Mouse (Mus musculus) left cerebral cortex, postnatal 14 days (tissue): ENCODE measurements around the gene Atp2c1. TPM values are rescaled to one million over a fixed set of nuclear protein-coding genes. Genes with fewer than 3 reads are reported as not detected.

Experiments
- DNase-seq, 2 experiments: peaks; one replicate each; pipeline ENCODE4 v3.0.0; 2021 to 2022; ENCODE audit warnings: low spot score in 2 of 2, mixed read lengths in 1 of 2
- intact Hi-C: fragments of 180-260 bp; cut with DNase I; formaldehyde crosslinking; loops from one replicate; pipeline ENCODE4 v1.15.1; 2025
- long read RNA-seq, 2 experiments: library from polyadenylated mRNA; stranded (forward); transcript quantifications; one replicate each; pipeline ENCODE4 v2.0.0; 2021
- total RNA-seq, 2 experiments: library from RNA; stranded (reverse); gene quantifications; 2 replicates each; pipeline ENCODE4 v1.2.3; 2021

Gene Atp2c1
- total RNA-seq, result 100 to 1,000 TPM; 233 to 249 TPM
- long read RNA-seq, experiment 1, full-length matches to known transcripts, result 52 of 231 reads
- long read RNA-seq, experiment 1, partial matches to known transcripts, result 31 of 231 reads
- long read RNA-seq, experiment 1, other reads (novel, unspliced or antisense), result 148 of 231 reads
- long read RNA-seq, experiment 2, full-length matches to known transcripts, result 37 of 179 reads
- long read RNA-seq, experiment 2, partial matches to known transcripts, result 20 of 179 reads
- long read RNA-seq, experiment 2, other reads (novel, unspliced or antisense), result 122 of 179 reads

- DNase-seq, result no peak
- intact Hi-C loops, result no loop called here
Measured at GRCm38 (mm10) chr9:105527219-105527618, at the start of gene Atp2c1. Gene Atp2c1, minus strand, starts transcription at chr9:105527319.

- intact Hi-C loops, result no loop called here
- DNase-seq, result no peak
Measured at GRCm38 (mm10) chr9:105557452-105557851, 30.3 kb upstream of the Atp2c1 start.

GRCm38 (mm10) chr9:105556141-105556735, 29.1 kb upstream of the Atp2c1 start:
- DNase-seq, result no peak
- intact Hi-C loops, result no loop called here

GRCm38 (mm10) chr9:105554439-105554807, 27.3 kb upstream of the Atp2c1 start:
- DNase-seq, result no peak
- intact Hi-C loops, result no loop called here

- DNase-seq, result no peak
- intact Hi-C loops, result no loop called here
Measured at GRCm38 (mm10) chr9:105553629-105554438, 26.7 kb upstream of the Atp2c1 start.

- DNase-seq, result no peak
- intact Hi-C loops, result no loop called here
Measured at GRCm38 (mm10) chr9:105551407-105551806, 24.3 kb upstream of the Atp2c1 start.

GRCm38 (mm10) chr9:105549096-105549495, 22.0 kb upstream of the Atp2c1 start:
- intact Hi-C loops, result no loop called here
- DNase-seq, result no peak

GRCm38 (mm10) chr9:105544013-105544750, 17.1 kb upstream of the Atp2c1 start:
- intact Hi-C loops, result no loop called here

GRCm38 (mm10) chr9:105537473-105537872, 10.4 kb upstream of the Atp2c1 start:
- intact Hi-C loops, result no loop called here
- DNase-seq, result peak in 1 of 2 experiments; percentile 40

More at GRCm38 (mm10) chr9:105544013-105544750, 17.1 kb upstream of the Atp2c1 start:
- no peak for DNase-seq

GRCm38 (mm10) chr9:105536877-105537276, 9.8 kb upstream of the Atp2c1 start:
- intact Hi-C loops, result no loop called here

GRCm38 (mm10) chr9:105525355-105525754, 1.8 kb downstream of the Atp2c1 start:
- DNase-seq, result no peak
- intact Hi-C loops, result no loop called here

More at GRCm38 (mm10) chr9:105536877-105537276, 9.8 kb upstream of the Atp2c1 start:
- no peak for DNase-seq

GRCm38 (mm10) chr9:105523038-105523437, 4.1 kb downstream of the Atp2c1 start:
- no peak for DNase-seq
- intact Hi-C loops, result no loop called here

- no peak for DNase-seq
- intact Hi-C loops, result no loop called here
Measured at GRCm38 (mm10) chr9:105522063-105522462, 5.1 kb downstream of the Atp2c1 start.

GRCm38 (mm10) chr9:105520776-105521552, 6.2 kb downstream of the Atp2c1 start:
- no peak for DNase-seq
- intact Hi-C loops, result no loop called here

- DNase-seq, result peak in 1 of 2 experiments; percentile 40
Measured at GRCm38 (mm10) chr9:105519278-105519883, 7.7 kb downstream of the Atp2c1 start.

GRCm38 (mm10) chr9:105503690-105504089, 23.4 kb downstream of the Atp2c1 start:
- no peak for DNase-seq
- intact Hi-C loops, result no loop called here

More at GRCm38 (mm10) chr9:105519278-105519883, 7.7 kb downstream of the Atp2c1 start:
- intact Hi-C loops, result no loop called here

GRCm38 (mm10) chr9:105502389-105502788, 24.7 kb downstream of the Atp2c1 start:
- intact Hi-C loops, result no loop called here
- no peak for DNase-seq
